Mouse (Mus musculus) spleen, adult 18-20 months (tissue): ENCODE measurements around the gene Als2cl.

Source experiments
- DNase-seq, 2 experiments: peaks; one replicate each; pipeline ENCODE4 v3.0.0; 2022; ENCODE audit warnings: mixed read lengths in 2 of 2

Als2cl gene

GRCm38 (mm10) chr9:110879191-110879920 lies at the start of gene Als2cl:
Gene Als2cl (plus strand): TSS chr9:110879870.
- DNase-seq, result no peak

- DNase-seq, result no peak
Measured at GRCm38 (mm10) chr9:110833021-110833420, 46.6 kb upstream of the Als2cl start.

GRCm38 (mm10) chr9:110834411-110834810 lies 45.3 kb upstream of the Als2cl start, which contains the start of gene Prss45:
Gene Prss45 (plus strand): TSS chr9:110834588.
- no peak for DNase-seq

GRCm38 (mm10) chr9:110834961-110835360 lies 44.7 kb upstream of the Als2cl start:
- DNase-seq, result no peak

GRCm38 (mm10) chr9:110836112-110836511 lies 43.6 kb upstream of the Als2cl start:
- no peak for DNase-seq

- DNase-seq, result no peak
Measured at GRCm38 (mm10) chr9:110840905-110841304, 38.8 kb upstream of the Als2cl start.

- DNase-seq, result no peak
Measured at GRCm38 (mm10) chr9:110841438-110841837, 38.2 kb upstream of the Als2cl start.

- no peak for DNase-seq
Measured at GRCm38 (mm10) chr9:110844206-110844605, 35.5 kb upstream of the Als2cl start, which contains the start of gene Prss46. Gene Prss46 (plus strand): TSS chr9:110844506.

- no peak for DNase-seq
Measured at GRCm38 (mm10) chr9:110849162-110849561, 30.5 kb upstream of the Als2cl start.

- no peak for DNase-seq
Measured at GRCm38 (mm10) chr9:110855903-110856302, 23.8 kb upstream of the Als2cl start.

- DNase-seq, result no peak
Measured at GRCm38 (mm10) chr9:110856920-110857319, 22.8 kb upstream of the Als2cl start.

- DNase-seq, result no peak
Measured at GRCm38 (mm10) chr9:110857781-110858472, 21.7 kb upstream of the Als2cl start, which contains the start of gene Prss50. Gene Prss50 (plus strand): TSS chr9:110857967.

- no peak for DNase-seq
Measured at GRCm38 (mm10) chr9:110858523-110858922, 21.1 kb upstream of the Als2cl start.

- no peak for DNase-seq
Measured at GRCm38 (mm10) chr9:110858967-110859596, 20.6 kb upstream of the Als2cl start.

- DNase-seq, result peak in 1 of 2 experiments; percentile 40
Measured at GRCm38 (mm10) chr9:110871030-110871429, 8.6 kb upstream of the Als2cl start.

GRCm38 (mm10) chr9:110873681-110874659 lies 5.7 kb upstream of the Als2cl start:
- DNase-seq, result no peak

GRCm38 (mm10) chr9:110874660-110875191 lies 4.9 kb upstream of the Als2cl start:
- no peak for DNase-seq

GRCm38 (mm10) chr9:110875288-110875695 lies 4.4 kb upstream of the Als2cl start:
- DNase-seq, result no peak

GRCm38 (mm10) chr9:110877353-110877752 lies 2.3 kb upstream of the Als2cl start:
- DNase-seq, result no peak

- DNase-seq, result no peak
Measured at GRCm38 (mm10) chr9:110877888-110878287, 1.8 kb upstream of the Als2cl start.

GRCm38 (mm10) chr9:110879998-110880561 lies 410 bp downstream of the Als2cl start, which contains the start of gene Tmie:
Gene Tmie (minus strand): TSS chr9:110880113.
- peak; percentile 50 to 51 for DNase-seq
